Mouse (Mus musculus) forebrain, embryonic 16.5 days (tissue): ENCODE results near the gene Slc25a45. TPM values are rescaled to one million over a fixed set of nuclear protein-coding genes. Genes with fewer than 3 reads are reported as not detected.

Experiments used
- ATAC-seq: fragments of 200-750 bp; cut with Nextera tagmentation; 2 replicates; pipeline ENCODE4 v1.8.0; 2017; ENCODE audit warnings: mild to moderate bottlenecking, moderate library complexity
- H3K27ac ChIP-seq: fragments of 300-500 bp; sonication (generic); 2 replicates; pipeline ENCODE4 v1.5.1; 2014; ENCODE audit warnings: low read length, control low read depth
- H3K27me3 ChIP-seq: fragments of 300-500 bp; sonication (generic); replicated peaks from 2 replicates; pipeline ENCODE4 v1.6.1; 2014; ENCODE audit warnings: low read length; ENCODE audit not compliant: control insufficient read depth, insufficient read depth
- H3K36me3 ChIP-seq: fragments of 300-500 bp; sonication (generic); 2 replicates; pipeline ENCODE4 v1.6.1; 2014; ENCODE audit not compliant: control insufficient read depth, insufficient read depth
- H3K4me1 ChIP-seq: fragments of 300-500 bp; sonication (generic); replicated peaks from 2 replicates; pipeline ENCODE4 v1.6.1; 2014; ENCODE audit warnings: low read length; ENCODE audit not compliant: control insufficient read depth, insufficient read depth
- H3K4me2 ChIP-seq: fragments of 300-500 bp; sonication (generic); 2 replicates; pipeline ENCODE4 v1.6.1; 2014; ENCODE audit warnings: mild to moderate bottlenecking, low read length, control low read depth
- H3K4me3 ChIP-seq: fragments of 300-500 bp; sonication (generic); replicated peaks from 2 replicates; pipeline ENCODE4 v1.5.1; 2014; ENCODE audit warnings: mild to moderate bottlenecking, low read length, control low read depth
- H3K9ac ChIP-seq: fragments of 300-500 bp; sonication (generic); replicated peaks from 2 replicates; pipeline ENCODE4 v1.6.1; 2014; ENCODE audit warnings: low read depth, low read length, control low read depth
- H3K9me3 ChIP-seq: fragments of 300-500 bp; sonication (generic); 2 replicates; pipeline ENCODE4 v1.6.1; 2016; ENCODE audit warnings: low read length; ENCODE audit not compliant: control insufficient read depth
- WGBS: fragments of 180-500 bp; shearing (Covaris S2); extraction: QIAGEN DNeasy Blood & Tissue Kit; methylation state at CpG from one replicate; pipeline ENCODE4 v1.1.7; 2014; 5-methylcytosine and 5-hydroxymethylcytosine counted together
- polyA plus RNA-seq: library from polyadenylated mRNA; unstranded; fragments of >200 nt; fragmentation: Nextera tagmentation; extraction: Ambion mirVana; gene quantifications from 2 replicates; pipeline ENCODE4 v1.2.1, GENCODE M21; 2015

The Slc25a45 gene
- polyA plus RNA-seq, 1 experiment from 2014 or later, result 1.5 TPM

DNA sequence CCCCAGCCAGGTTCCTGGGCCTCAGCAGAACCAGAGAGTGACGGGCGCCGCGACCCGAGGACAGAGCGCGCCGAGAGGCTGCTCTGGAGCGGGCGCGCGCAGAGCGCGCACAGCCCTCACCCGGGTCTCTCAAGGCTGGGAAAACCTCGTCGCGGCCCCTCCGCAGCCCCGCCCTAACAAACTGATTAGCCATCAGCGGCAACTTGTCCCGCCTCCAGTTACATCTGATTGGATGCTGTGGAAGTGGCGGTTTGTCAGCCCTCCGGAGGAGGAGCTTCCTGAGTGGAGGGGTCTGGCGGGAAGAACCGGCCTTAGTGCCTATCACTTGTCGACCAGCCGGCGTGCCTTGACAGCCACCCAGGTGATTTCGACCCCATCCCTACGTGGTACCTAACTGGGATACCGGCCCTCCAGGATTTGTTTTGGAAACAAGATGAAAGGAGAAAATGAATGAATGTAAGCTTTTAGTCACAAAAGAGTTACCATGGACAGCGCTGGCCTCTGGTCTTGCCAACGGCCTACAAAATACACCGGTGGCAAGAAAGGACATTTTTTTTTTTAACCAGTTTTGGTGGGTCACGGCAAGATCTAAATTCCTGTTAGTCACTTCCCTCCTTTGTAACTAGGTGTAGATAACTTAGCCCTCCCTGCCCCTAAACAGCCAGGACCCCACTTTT is 16.5 kb downstream of the Slc25a45 start, which contains the start of gene Tigd3:
Tigd3 (minus strand) TSS at position 148 of the 677 bp plus-strand sequence.
- WGBS, result 3% methylated on average over 36 of the region's 36 CpGs
- peaks cover 25% of the 10 kb centered on the region for H3K4me1 ChIP-seq
- H3K9ac ChIP-seq, result peak within 1 kb of the TSS; percentile 92
- peak within 1 kb of the TSS; percentile 76 for H3K27ac ChIP-seq
- peak within 1 kb of the TSS; percentile 81 for H3K4me3 ChIP-seq
- ATAC-seq, result peak; percentile 99
- H3K36me3 ChIP-seq, result peaks cover 10% of the 10 kb centered on the region
- H3K9me3 ChIP-seq, result no peaks in the 10 kb centered on the region
- peak within 1 kb of the TSS; percentile 84 for H3K4me2 ChIP-seq
- no peaks in the 10 kb centered on the region for H3K27me3 ChIP-seq

DNA sequence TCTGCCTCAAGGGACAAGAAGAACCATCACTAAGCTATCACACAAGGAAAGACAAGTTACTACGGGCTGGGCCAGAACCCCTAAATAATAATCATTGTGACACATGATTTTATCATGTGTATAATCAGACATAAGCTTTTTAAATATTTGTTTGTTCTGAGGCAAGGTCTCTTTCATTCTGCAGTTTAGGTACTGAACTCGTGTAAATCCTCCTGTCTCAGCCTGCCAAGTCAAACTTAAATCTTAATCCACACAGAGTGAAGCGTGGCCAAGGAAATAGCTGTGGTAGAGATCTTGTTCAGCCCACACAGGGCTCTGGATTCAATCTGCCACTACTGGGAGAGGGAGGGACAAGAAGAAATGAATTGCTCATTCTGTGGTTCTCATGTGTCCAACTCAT is 29.7 kb downstream of the Slc25a45 start:
- H3K4me1 ChIP-seq, result peaks cover 21% of the 10 kb centered on the region
- H3K9me3 ChIP-seq, result no peaks in the 10 kb centered on the region
- 92% methylated on average over 3 of the region's 3 CpGs for WGBS
- H3K27me3 ChIP-seq, result no peaks in the 10 kb centered on the region
- H3K9ac ChIP-seq, result no peak overlapping the region
- no peak overlapping the region for H3K27ac ChIP-seq
- H3K4me2 ChIP-seq, result no peak overlapping the region
- no peak for ATAC-seq
- no peak overlapping the region for H3K4me3 ChIP-seq
- peaks cover 32% of the 10 kb centered on the region for H3K36me3 ChIP-seq

DNA sequence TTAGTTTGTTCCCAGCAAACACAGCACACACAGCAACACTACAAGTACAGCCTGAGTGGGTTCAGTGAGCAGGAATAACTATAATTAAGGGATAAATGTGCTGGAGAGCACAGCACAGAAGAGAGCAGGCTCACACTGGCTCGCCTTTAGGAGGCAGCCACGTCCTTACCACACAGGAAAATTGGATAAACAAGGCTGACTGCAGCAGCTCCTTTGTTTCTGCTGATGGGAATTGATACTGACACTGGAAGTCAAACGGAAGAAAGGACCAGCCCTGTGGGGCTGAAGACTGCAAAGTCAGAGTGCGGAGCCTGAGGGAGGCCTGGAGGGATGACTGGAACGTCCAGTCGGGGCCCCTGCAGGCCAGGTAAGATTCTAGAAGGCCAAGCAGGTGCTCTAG is 32.6 kb downstream of the Slc25a45 start:
- ATAC-seq, result no peak
- peaks cover 28% of the 10 kb centered on the region for H3K4me1 ChIP-seq
- no peaks in the 10 kb centered on the region for H3K27me3 ChIP-seq
- 0 out of 2 replicates have a peak overlapping the region, but pooled peaks have one; percentile 54 for H3K27ac ChIP-seq
- 50% methylated on average over 6 of the region's 6 CpGs for WGBS
- peak overlapping the region; percentile 25 for H3K4me3 ChIP-seq
- H3K9me3 ChIP-seq, result no peaks in the 10 kb centered on the region
- H3K36me3 ChIP-seq, result peaks cover 6% of the 10 kb centered on the region
- H3K4me2 ChIP-seq, result peak overlapping the region; percentile 81
- peak overlapping the region; percentile 40 for H3K9ac ChIP-seq

DNA sequence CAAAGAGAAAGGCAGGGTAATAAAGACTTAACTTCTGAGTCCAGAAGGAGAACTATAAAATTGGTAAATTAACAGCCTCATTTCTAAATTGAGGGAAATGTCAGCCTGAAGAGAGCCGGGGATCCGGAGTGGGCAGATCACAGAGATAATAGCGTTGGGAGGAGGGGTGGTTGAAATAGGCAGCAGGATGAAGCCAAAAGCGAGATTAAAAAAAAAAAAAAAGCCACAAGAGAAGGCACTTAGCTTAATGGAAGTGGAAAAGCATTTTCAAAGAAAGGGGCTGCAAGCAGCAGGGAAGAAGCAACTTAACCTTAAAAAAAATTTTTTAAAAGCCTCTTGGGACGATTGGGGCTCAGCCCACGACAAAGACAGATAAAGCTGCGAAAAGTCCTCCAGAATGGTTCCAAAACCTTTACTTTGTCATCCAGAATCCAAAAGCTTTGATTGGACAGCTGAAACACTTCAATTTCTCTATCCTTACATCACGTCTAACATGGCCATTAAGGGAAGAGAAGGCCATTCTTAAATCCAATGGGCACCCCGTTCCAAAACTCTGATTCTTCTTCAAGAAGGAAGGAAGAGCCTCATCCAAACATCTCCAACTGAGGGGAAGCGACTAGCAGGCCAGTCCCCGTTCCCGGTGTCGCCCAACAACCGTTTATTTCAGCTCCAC is 34.0 kb downstream of the Slc25a45 start:
- no peaks in the 10 kb centered on the region for H3K36me3 ChIP-seq
- H3K27ac ChIP-seq, result peak overlapping the region; percentile 55; the same call in 1 of the 2 replicates
- peak overlapping the region; percentile 71 for H3K9ac ChIP-seq
- WGBS, result 4% methylated on average over 14 of the region's 14 CpGs
- H3K4me3 ChIP-seq, result peak overlapping the region; percentile 62
- H3K9me3 ChIP-seq, result no peaks in the 10 kb centered on the region
- peak overlapping the region; percentile 81 for H3K4me2 ChIP-seq
- peaks cover 28% of the 10 kb centered on the region for H3K4me1 ChIP-seq
- no peak for ATAC-seq
- H3K27me3 ChIP-seq, result no peaks in the 10 kb centered on the region

DNA sequence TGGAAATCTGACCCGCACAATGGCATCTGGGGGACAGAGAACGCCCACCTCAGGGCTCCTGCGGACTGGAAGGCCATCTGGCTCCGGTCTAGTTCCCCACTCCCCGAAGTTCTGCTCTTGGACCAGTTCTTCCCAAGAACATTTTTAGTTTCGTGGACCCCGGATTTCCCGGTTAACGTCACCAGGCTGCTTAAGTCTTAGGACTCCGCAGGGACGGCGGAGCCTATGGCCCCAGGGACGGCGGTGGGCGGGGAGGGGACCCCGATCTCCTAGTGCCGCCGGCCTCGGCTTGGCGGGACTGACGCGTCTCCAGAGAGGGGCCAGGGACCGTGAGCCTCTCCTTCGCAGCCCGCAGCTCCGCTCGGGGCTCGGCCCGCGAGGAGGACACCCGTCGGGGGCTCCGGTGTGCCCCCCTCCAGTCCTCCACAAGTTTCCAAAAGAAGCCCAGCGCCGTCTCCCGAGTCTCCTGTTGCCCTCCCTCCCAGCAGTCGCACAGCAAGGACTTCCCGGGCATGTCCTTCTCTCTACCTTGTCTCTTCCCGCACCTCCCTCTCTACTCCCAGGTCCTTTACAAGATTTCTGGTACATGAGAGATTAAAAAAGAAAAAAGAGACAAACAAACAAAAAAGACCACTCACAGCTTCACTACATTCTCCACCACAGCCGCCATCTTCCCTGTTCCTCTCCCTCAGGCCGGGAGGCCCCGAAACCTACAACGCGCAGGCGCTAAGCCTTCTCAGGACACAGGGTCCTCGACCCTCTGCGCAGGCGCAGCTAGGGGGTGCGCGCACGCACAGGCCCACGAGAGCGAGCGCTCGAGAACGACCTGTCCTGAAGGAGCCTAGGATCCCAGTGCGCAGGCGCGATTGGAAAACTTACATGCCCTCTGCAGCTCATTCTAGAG is 34.7 kb downstream of the Slc25a45 start:
- Histone ChIP-seq H3K9me3 (no peaks in the 10 kb centered on the region), H3K27me3 (no peaks in the 10 kb centered on the region), H3K36me3 (no peaks in the 10 kb centered on the region), H3K4me3 (peak overlapping the region; percentile 62), H3K4me1 (peaks cover 28% of the 10 kb centered on the region), H3K9ac (peak overlapping the region; percentile 71), H3K4me2 (peak overlapping the region; percentile 81), H3K27ac (peak overlapping the region; percentile 55)
- peak; percentile 94 for ATAC-seq
- WGBS, result under 1% methylated on average over 57 of the region's 59 CpGs

DNA sequence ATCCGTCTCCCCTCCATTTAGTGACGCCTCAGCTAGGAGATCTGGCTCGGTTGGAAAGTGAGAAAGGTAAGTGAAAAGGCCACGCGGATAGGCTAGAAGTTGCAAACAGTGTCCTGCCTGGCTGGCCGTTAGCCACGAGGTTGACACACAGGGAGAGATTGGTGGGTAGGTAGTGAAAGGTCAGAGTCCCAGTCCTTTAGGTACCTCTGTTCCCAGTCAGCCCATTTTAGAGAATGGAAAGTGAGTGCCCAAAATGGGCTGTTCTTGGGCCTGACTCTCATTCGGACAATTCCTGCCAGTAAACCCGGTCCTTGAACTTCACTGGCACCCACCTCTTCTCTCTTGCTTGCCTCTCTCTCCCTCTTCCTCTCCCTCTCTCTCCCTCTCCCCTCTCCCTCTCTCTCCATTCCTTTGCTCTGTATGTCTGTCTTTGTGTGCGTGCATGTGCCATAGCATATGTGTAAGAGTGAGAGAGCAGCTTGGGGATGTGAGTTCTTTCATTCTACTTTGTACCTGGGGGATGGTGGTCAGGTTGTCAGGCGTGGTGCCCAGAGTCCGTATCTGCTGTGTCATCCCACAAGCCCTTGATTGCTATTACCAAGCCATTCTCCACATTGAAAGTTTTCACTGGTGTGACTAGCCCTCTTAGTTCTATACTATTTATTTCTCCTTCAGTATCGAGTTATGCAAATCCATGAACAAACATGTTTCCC is 35.6 kb downstream of the Slc25a45 start, which contains the start of gene Dpf2:
Dpf2 (minus strand) TSS at position 4 of the 713 bp plus-strand sequence.
- Histone ChIP-seq H3K36me3 (peaks cover 3% of the 10 kb centered on the region; the same call in 1 of the 2 replicates), H3K4me3 (peak within 1 kb of the TSS; percentile 62), H3K9me3 (no peaks in the 10 kb centered on the region), H3K4me2 (peak within 1 kb of the TSS; percentile 81), H3K9ac (peak within 1 kb of the TSS; percentile 71), H3K4me1 (peaks cover 28% of the 10 kb centered on the region), H3K27me3 (no peaks in the 10 kb centered on the region), H3K27ac (peak within 1 kb of the TSS; percentile 55)
- WGBS, result 24% methylated on average over 13 of the region's 13 CpGs
- ATAC-seq, result 0 out of 2 replicates have a peak, but pooled peaks have one; percentile 7

DNA sequence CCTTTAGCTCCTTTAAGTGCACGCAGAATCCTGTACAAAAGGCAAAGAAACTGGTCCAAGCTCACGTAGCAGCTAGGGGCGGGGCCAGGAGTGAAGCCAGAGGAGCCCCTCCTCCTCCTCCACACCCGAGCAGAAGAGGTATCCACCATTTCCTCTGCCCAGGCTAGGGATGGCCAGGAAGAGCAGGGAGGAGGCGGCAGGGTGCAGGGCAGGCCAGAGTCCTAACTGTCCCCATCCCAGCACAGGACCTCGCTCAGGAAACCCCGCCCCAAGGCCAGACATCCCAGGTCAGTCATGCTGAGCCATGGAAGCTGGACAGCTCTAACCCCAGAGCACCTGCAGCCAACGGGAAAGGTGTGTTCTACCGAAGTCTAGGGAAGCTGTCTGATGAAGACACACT is 44.1 kb downstream of the Slc25a45 start:
- H3K27ac ChIP-seq, result no peak overlapping the region
- no peak for ATAC-seq
- H3K36me3 ChIP-seq, result peaks cover 3% of the 10 kb centered on the region; the same call in 1 of the 2 replicates
- H3K9ac ChIP-seq, result peak overlapping the region; percentile 27; the same call in 1 of the 2 replicates
- H3K4me1 ChIP-seq, result peaks cover 20% of the 10 kb centered on the region; the same call in 1 of the 2 replicates
- H3K9me3 ChIP-seq, result no peaks in the 10 kb centered on the region
- 0 out of 2 replicates have a peak overlapping the region, but pooled peaks have one; percentile 16 for H3K4me2 ChIP-seq
- WGBS, result 15% methylated on average over 9 of the region's 9 CpGs
- 0 out of 2 replicates have a peak, but pooled peaks cover 2% of the 10 kb centered on the region for H3K27me3 ChIP-seq
- no peak overlapping the region for H3K4me3 ChIP-seq

DNA sequence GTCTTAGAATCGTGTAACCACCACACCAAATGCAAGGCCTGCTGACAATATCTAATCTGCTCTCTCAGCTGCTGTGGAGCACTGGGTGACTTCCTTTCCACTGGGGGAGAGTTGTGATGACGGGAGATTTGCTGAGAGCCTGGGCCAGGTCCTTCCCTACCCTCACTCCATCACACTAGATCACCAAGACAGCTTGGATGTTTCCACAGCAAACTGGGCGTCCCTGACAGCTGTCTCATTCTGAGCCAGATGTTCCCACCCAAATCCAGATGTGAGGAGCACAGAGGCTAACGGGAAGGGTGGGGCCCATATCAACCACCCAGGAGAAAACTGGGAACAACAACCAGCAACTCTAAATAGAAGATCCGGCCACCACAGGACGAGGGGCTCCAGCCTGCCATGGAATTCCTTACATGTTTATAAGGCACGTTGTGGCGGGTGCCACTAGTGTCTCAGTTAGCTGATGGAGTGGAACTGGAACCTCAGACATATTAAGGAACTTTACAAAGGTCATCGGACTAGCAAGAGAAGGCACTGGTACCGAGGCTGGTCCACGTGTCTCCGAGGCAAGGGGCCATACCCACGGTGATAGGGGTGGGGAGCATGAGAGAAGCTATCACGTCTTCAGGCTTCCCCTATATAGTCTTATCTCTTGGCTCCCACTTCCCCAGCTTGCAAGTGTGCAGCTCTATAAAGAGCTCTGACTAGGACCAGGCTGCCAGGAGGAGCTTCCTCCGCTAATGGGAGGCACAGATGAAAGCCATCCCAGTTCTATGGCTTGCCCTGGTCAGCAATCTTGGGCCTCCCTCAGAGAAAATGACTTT is 44.7 kb downstream of the Slc25a45 start:
- Histone ChIP-seq H3K4me1 (peaks cover 22% of the 10 kb centered on the region; the same call in 1 of the 2 replicates), H3K27me3 (0 out of 2 replicates have a peak, but pooled peaks cover 2% of the 10 kb centered on the region), H3K9me3 (no peaks in the 10 kb centered on the region), H3K4me2 (no peak overlapping the region), H3K9ac (no peak overlapping the region), H3K36me3 (peaks cover 3% of the 10 kb centered on the region; the same call in 1 of the 2 replicates), H3K4me3 (no peak overlapping the region), H3K27ac (no peak overlapping the region)
- ATAC-seq, result no peak
- WGBS, result 84% methylated on average over 15 of the region's 15 CpGs
